Mouse (Mus musculus) intestine, postnatal 0 days (tissue): Measurements from ENCODE around the gene Rasal1. TPM values are rescaled to one million over a fixed set of nuclear protein-coding genes. Genes with fewer than 3 reads are reported as not detected.

ENCODE experiments used
- ATAC-seq: fragments of 200-750 bp; cut with Nextera tagmentation; 2 replicates; pipeline ENCODE4 v1.8.0; 2017; ENCODE audit warnings: mild to moderate bottlenecking, moderate TSS enrichment, moderate library complexity
- H3K27ac ChIP-seq: fragments of 300-500 bp; sonication (generic); 2 replicates; pipeline ENCODE4 v1.5.1; 2014; ENCODE audit warnings: mild to moderate bottlenecking, low read depth, low read length, moderate library complexity
- H3K27me3 ChIP-seq: fragments of 300-500 bp; sonication (generic); replicated peaks from 2 replicates; pipeline ENCODE4 v1.6.1; 2014; ENCODE audit warnings: low read length, mixed read lengths; ENCODE audit not compliant: control insufficient read depth, insufficient read depth
- H3K36me3 ChIP-seq: fragments of 300-500 bp; sonication (generic); 2 replicates; pipeline ENCODE4 v1.6.1; 2014; ENCODE audit warnings: mild to moderate bottlenecking, moderate library complexity; ENCODE audit not compliant: control insufficient read depth, insufficient read depth
- H3K4me1 ChIP-seq: fragments of 300-500 bp; sonication (generic); replicated peaks from 2 replicates; pipeline ENCODE4 v1.6.1; 2014; ENCODE audit warnings: antibody characterized with exemption, low read length, mixed read lengths; ENCODE audit not compliant: control insufficient read depth, insufficient read depth
- H3K4me2 ChIP-seq: fragments of 300-500 bp; sonication (generic); replicated peaks from 2 replicates; pipeline ENCODE4 v1.6.1; 2014; ENCODE audit warnings: low read depth, mild to moderate bottlenecking, moderate library complexity
- H3K4me3 ChIP-seq: fragments of 300-500 bp; sonication (generic); 2 replicates; pipeline ENCODE4 v1.5.1; 2014; ENCODE audit warnings: low read depth, low read length
- H3K9ac ChIP-seq: fragments of 300-500 bp; sonication (generic); 2 replicates; pipeline ENCODE4 v1.6.1; 2014; ENCODE audit warnings: mild to moderate bottlenecking, low read depth, low read length
- H3K9me3 ChIP-seq: fragments of 300-500 bp; sonication (generic); 2 replicates; pipeline ENCODE4 v1.6.1; 2016; ENCODE audit warnings: mixed run types; ENCODE audit not compliant: control insufficient read depth
- CTCF ChIP-seq: sonication (generic); IDR thresholded peaks from 2 replicates; pipeline ENCODE4 v1.5.1; 2016; ENCODE audit warnings: low read depth, mild to moderate bottlenecking, control low read depth, antibody characterized with exemption, moderate library complexity
- WGBS: fragments of 180-500 bp; shearing (Covaris S2); extraction: QIAGEN DNeasy Blood & Tissue Kit; methylation state at CpG from one replicate; pipeline ENCODE4 v1.1.7; 2014; 5-methylcytosine and 5-hydroxymethylcytosine counted together
- polyA plus RNA-seq: library from polyadenylated mRNA; unstranded; fragments of >200 nt; fragmentation: Nextera tagmentation; extraction: Ambion mirVana; gene quantifications from 2 replicates; pipeline ENCODE4 v1.2.1, GENCODE M21; 2015

The Rasal1 gene
- polyA plus RNA-seq, 1 experiment from 2014 or later = 5.1 TPM

GRCm38 (mm10) chr5:120627515-120628300 lies 20.9 kb upstream of the Rasal1 start:
- no peak overlapping the region for H3K9ac ChIP-seq
- H3K27me3 ChIP-seq = peaks cover 5% of the 10 kb centered on the region; the same call in 1 of the 2 replicates
- no peak overlapping the region for H3K4me3 ChIP-seq
- ATAC-seq = no peak
- peaks cover 50% of the 10 kb centered on the region for H3K36me3 ChIP-seq
- no peak overlapping the region for H3K27ac ChIP-seq
- TF ChIP-seq CTCF = no peak
- peaks cover 3% of the 10 kb centered on the region; the same call in 1 of the 2 replicates for H3K9me3 ChIP-seq
- 88% methylated on average over 15 of the region's 15 CpGs for WGBS
- no peaks in the 10 kb centered on the region for H3K4me1 ChIP-seq
- no peak overlapping the region for H3K4me2 ChIP-seq

GRCm38 (mm10) chr5:120628624-120629023 lies 20.0 kb upstream of the Rasal1 start:
- no peaks in the 10 kb centered on the region for H3K4me1 ChIP-seq
- H3K27me3 ChIP-seq = peaks cover 5% of the 10 kb centered on the region; the same call in 1 of the 2 replicates
- 33% methylated on average over 7 of the region's 7 CpGs for WGBS
- peaks cover 42% of the 10 kb centered on the region for H3K36me3 ChIP-seq
- no peak; the same call in 1 of the 2 replicates for TF ChIP-seq CTCF
- H3K9me3 ChIP-seq = peaks cover 3% of the 10 kb centered on the region; the same call in 1 of the 2 replicates
- H3K27ac ChIP-seq = no peak overlapping the region
- H3K9ac ChIP-seq = no peak overlapping the region
- ATAC-seq = peak; percentile 31; the same call in 1 of the 2 replicates
- H3K4me2 ChIP-seq = no peak overlapping the region
- H3K4me3 ChIP-seq = no peak overlapping the region

GRCm38 (mm10) chr5:120631128-120631527 lies 17.5 kb upstream of the Rasal1 start:
- WGBS = 8% methylated on average over 29 of the region's 29 CpGs
- no peak for TF ChIP-seq CTCF
- peak overlapping the region; percentile 17; the same call in 1 of the 2 replicates for H3K9ac ChIP-seq
- no peaks in the 10 kb centered on the region for H3K4me1 ChIP-seq
- peaks cover 3% of the 10 kb centered on the region; the same call in 1 of the 2 replicates for H3K9me3 ChIP-seq
- H3K27ac ChIP-seq = no peak overlapping the region
- H3K4me2 ChIP-seq = peak overlapping the region; percentile 32; the same call in 1 of the 2 replicates
- H3K4me3 ChIP-seq = peak overlapping the region; percentile 5; the same call in 1 of the 2 replicates
- H3K27me3 ChIP-seq = peaks cover 5% of the 10 kb centered on the region; the same call in 1 of the 2 replicates
- no peak for ATAC-seq
- H3K36me3 ChIP-seq = peaks cover 17% of the 10 kb centered on the region

GRCm38 (mm10) chr5:120631892-120632291 lies 16.7 kb upstream of the Rasal1 start:
- no peak overlapping the region for H3K9ac ChIP-seq
- H3K4me2 ChIP-seq = no peak overlapping the region
- no peak overlapping the region for H3K27ac ChIP-seq
- ATAC-seq = no peak
- H3K4me1 ChIP-seq = no peaks in the 10 kb centered on the region
- H3K4me3 ChIP-seq = no peak overlapping the region
- peaks cover 3% of the 10 kb centered on the region; the same call in 1 of the 2 replicates for H3K9me3 ChIP-seq
- 84% methylated on average over 5 of the region's 5 CpGs for WGBS
- TF ChIP-seq CTCF = peak; percentile 27; the same call in 1 of the 2 replicates
- peaks cover 5% of the 10 kb centered on the region; the same call in 1 of the 2 replicates for H3K27me3 ChIP-seq
- peaks cover 15% of the 10 kb centered on the region for H3K36me3 ChIP-seq

GRCm38 (mm10) chr5:120634131-120634530 lies 14.5 kb upstream of the Rasal1 start, which contains the start of gene Cfap73:
Cfap73 (minus strand) TSS chr5:120634235.
- Histone ChIP-seq H3K27ac (no peak within 1 kb of the TSS), H3K36me3 (no peaks in the 10 kb centered on the region), H3K9ac (no peak within 1 kb of the TSS), H3K9me3 (peaks cover 3% of the 10 kb centered on the region; the same call in 1 of the 2 replicates), H3K4me3 (no peak within 1 kb of the TSS), H3K27me3 (peaks cover 5% of the 10 kb centered on the region; the same call in 1 of the 2 replicates), H3K4me2 (no peak within 1 kb of the TSS), H3K4me1 (no peaks in the 10 kb centered on the region)
- no peak for TF ChIP-seq CTCF
- WGBS = 40% methylated on average over 9 of the region's 9 CpGs
- no peak for ATAC-seq

GRCm38 (mm10) chr5:120634860-120635259 lies 13.8 kb upstream of the Rasal1 start:
- Histone ChIP-seq H3K27me3 (peaks cover 5% of the 10 kb centered on the region; the same call in 1 of the 2 replicates), H3K36me3 (no peaks in the 10 kb centered on the region), H3K4me3 (no peak overlapping the region), H3K9ac (no peak overlapping the region), H3K4me2 (no peak overlapping the region), H3K4me1 (no peaks in the 10 kb centered on the region), H3K27ac (no peak overlapping the region), H3K9me3 (peaks cover 3% of the 10 kb centered on the region; the same call in 1 of the 2 replicates)
- no peak for ATAC-seq
- TF ChIP-seq CTCF = no peak
- WGBS = 46% methylated on average over 5 of the region's 5 CpGs
